Mouse (Mus musculus) ES-Bruce4 (cell line): ENCODE measurements around the gene Sart3. TPM values are rescaled to one million over a fixed set of nuclear protein-coding genes. Genes with fewer than 3 reads are reported as not detected.

Experiments
- H3K27ac ChIP-seq: 2 replicates; pipeline ENCODE4 v1.5.1; 2012; ENCODE audit warnings: low read length, inconsistent platforms; ENCODE audit not compliant: insufficient read depth
- H3K27me3 ChIP-seq: 2 replicates; pipeline ENCODE4 v1.6.1; 2012; ENCODE audit warnings: mild to moderate bottlenecking, low read length, inconsistent platforms; ENCODE audit not compliant: control insufficient read depth, poor library complexity, insufficient read depth, severe bottlenecking
- H3K36me3 ChIP-seq: 2 replicates; pipeline ENCODE4 v1.6.1; 2012; ENCODE audit warnings: inconsistent platforms, mild to moderate bottlenecking, low read length, moderate library complexity; ENCODE audit not compliant: control insufficient read depth, poor library complexity, insufficient read depth, severe bottlenecking
- H3K4me1 ChIP-seq: one replicate; pipeline ENCODE4 v1.8.1; 2011; ENCODE audit warnings: low read length; ENCODE audit not compliant: control insufficient read depth, insufficient read depth
- H3K4me3 ChIP-seq: 2 replicates; pipeline ENCODE4 v1.5.1; 2011; ENCODE audit warnings: low read depth, mild to moderate bottlenecking, low read length
- H3K9ac ChIP-seq: 2 replicates; pipeline ENCODE4 v1.6.1; 2012; ENCODE audit warnings: low read depth, mild to moderate bottlenecking, inconsistent platforms; ENCODE audit not compliant: poor library complexity, severe bottlenecking
- H3K9me3 ChIP-seq: replicated peaks from 2 replicates; pipeline ENCODE4 v1.6.1; 2012; ENCODE audit warnings: mild to moderate bottlenecking, low read length, inconsistent platforms; ENCODE audit not compliant: control insufficient read depth, poor library complexity, insufficient read depth, severe bottlenecking
- CTCF ChIP-seq: IDR thresholded peaks from one replicate; pipeline ENCODE4 v1.8.1; 2011; ENCODE audit warnings: low read depth, low read length
- EP300 ChIP-seq: IDR thresholded peaks from 2 replicates; pipeline ENCODE4 v1.6.1; 2011; ENCODE audit warnings: low read depth, low read length; ENCODE audit not compliant: insufficient read depth
- POLR2A ChIP-seq: IDR thresholded peaks from one replicate; pipeline ENCODE4 v1.8.1; 2011; ENCODE audit warnings: low read length; ENCODE audit not compliant: insufficient read depth
- polyA plus RNA-seq: library from polyadenylated mRNA; stranded (reverse); fragments of >200 nt; gene quantifications from 2 replicates; pipeline ENCODE4 v1.2.4, GENCODE M21; 2011; ENCODE audit warnings: low read depth; ENCODE audit not compliant: missing spikeins, insufficient read depth, insufficient read length

Sart3 gene
- 45.0 and 49.0 TPM in 2 replicates for polyA plus RNA-seq

- H3K4me3 ChIP-seq: peak within 1 kb of the TSS; percentile 100
- H3K27ac ChIP-seq: peak within 1 kb of the TSS; percentile 53
- H3K36me3 ChIP-seq: peaks cover 8% of the 10 kb centered on the region; the same call in 1 of the 2 replicates
- H3K9me3 ChIP-seq: no peaks in the 10 kb centered on the region
- no peaks in the 10 kb centered on the region for H3K4me1 ChIP-seq
- no peaks in the 10 kb centered on the region for H3K27me3 ChIP-seq
- peak within 1 kb of the TSS; percentile 90 for H3K9ac ChIP-seq
- TF ChIP-seq POLR2A (peak; percentile 98), CTCF (no peak), EP300 (peak; percentile 53; the same call in 1 of the 2 replicates)
These were observed at the start of gene Sart3, which contains the start of gene Iscu for GRCm38 (mm10) chr5:113772450-113772895. TSS of gene Sart3 (minus strand) at chr5:113772510. TSS of gene Iscu (plus strand) at chr5:113772748.

DNA sequence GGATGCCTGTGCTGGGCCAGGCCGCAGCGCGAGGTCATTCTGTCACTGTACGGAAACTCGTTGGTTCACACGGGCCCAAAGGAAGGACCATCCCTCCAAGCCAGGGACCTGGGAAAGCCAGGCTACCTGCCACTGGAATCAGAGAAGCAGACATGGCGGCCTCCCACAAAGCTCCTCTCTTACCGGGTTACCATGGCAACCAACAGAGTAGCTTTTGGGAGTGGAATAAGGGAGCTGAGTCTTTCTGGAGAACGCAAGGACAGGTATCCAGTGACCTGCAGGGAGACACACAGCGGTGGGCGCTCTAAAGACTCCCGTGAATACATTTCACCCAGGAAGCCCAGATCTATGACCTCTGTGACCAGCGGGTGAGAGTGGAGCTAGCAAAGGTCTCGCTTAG lies 46.3 kb upstream of the Sart3 start:
- H3K4me1 ChIP-seq: peaks cover 3% of the 10 kb centered on the region
- H3K27me3 ChIP-seq: no peaks in the 10 kb centered on the region
- no peaks in the 10 kb centered on the region for H3K9me3 ChIP-seq
- H3K4me3 ChIP-seq: peak overlapping the region; percentile 8; the same call in 1 of the 2 replicates
- H3K27ac ChIP-seq: no peak overlapping the region
- TF ChIP-seq POLR2A: no peak
- no peak for TF ChIP-seq EP300
- TF ChIP-seq CTCF: no peak
- no peak overlapping the region for H3K9ac ChIP-seq
- H3K36me3 ChIP-seq: no peaks in the 10 kb centered on the region

DNA sequence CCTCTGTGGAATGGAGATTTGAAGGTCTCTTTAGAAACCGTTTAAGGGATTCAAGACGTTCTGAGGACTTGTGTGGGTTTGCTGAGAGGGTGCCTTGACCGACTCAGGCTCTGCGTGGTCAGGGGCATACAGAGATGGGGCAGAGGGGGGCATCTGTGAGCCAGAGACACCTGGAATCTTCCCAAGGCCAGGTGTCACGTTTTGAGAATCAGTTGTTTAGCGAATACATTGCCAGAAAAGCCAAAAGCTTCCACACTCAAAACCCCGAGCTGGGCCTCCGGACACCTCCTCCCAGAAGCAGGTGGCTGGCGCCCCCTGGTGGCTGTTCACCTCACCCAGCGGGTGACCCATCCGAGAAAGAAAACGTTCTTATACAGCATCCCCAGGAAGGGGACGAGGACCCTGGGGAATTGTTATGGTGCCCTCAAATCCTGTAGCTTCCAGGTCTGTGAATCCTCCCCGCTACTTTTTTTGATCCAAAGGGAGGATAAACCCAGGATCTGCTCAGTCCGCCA lies 43.4 kb upstream of the Sart3 start:
- no peak for TF ChIP-seq POLR2A
- TF ChIP-seq CTCF: peak; percentile 84
- no peak overlapping the region for H3K9ac ChIP-seq

GRCm38 (mm10) chr5:113815041-113815389 lies 42.7 kb upstream of the Sart3 start:
- no peaks in the 10 kb centered on the region for H3K9me3 ChIP-seq
- H3K27me3 ChIP-seq: no peaks in the 10 kb centered on the region
- TF ChIP-seq POLR2A (no peak), EP300 (no peak), CTCF (no peak)
- H3K27ac ChIP-seq: no peak overlapping the region
- no peaks in the 10 kb centered on the region for H3K36me3 ChIP-seq
- H3K4me3 ChIP-seq: no peak overlapping the region
- H3K9ac ChIP-seq: no peak overlapping the region
- peaks cover 3% of the 10 kb centered on the region for H3K4me1 ChIP-seq

More for the DNA sequence above, 43.4 kb upstream of the Sart3 start:
- Histone ChIP-seq H3K4me3 (no peak overlapping the region), H3K27me3 (no peaks in the 10 kb centered on the region), H3K27ac (no peak overlapping the region), H3K36me3 (no peaks in the 10 kb centered on the region), H3K9me3 (no peaks in the 10 kb centered on the region), H3K4me1 (peaks cover 3% of the 10 kb centered on the region)

DNA sequence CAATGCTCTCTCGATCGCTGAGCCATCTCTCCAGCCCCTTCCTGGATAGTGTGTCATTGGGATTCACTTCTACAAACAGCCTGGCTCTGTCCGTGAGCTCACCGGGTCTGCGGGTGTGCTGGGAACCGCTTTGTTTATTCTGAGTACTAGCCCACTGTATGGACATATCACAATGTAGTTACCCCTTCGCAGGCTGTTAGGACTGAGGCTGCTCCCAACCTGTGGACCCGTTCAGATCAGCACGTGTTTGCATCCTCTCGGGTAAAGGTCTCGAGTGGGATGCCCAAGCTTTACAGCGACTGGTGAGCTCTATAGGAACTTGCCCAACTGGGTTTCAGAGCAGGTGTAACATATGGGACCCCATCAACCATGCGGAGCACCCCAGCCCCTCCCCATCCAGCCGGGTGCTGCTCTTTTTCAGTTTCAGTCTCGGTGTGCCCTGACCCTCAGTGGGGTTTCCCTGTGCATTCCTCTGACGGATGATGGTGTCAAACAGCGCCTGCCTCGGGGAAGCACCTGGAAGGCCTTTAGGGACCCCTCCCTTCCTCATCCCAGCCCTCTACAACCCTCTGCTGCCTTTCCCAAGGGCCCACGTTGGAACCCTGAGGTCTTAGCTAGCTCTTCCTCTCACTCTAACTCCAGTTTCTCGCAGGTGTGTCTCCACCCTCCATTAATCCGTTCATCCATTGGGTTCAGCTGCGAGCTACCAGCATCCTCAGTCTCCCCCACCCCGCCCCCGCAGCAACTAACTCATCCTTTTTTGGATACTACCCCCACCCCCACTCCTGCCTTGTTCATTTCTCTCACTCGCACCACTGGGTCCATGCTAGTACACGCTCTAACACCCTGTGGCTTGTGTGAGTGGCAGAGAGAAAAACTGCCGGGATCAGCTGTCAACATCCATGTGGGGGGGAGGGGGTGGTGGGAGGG lies 42.1 kb upstream of the Sart3 start:
- Histone ChIP-seq H3K36me3 (no peaks in the 10 kb centered on the region), H3K9ac (peak overlapping the region; percentile 26; the same call in 1 of the 2 replicates), H3K9me3 (no peaks in the 10 kb centered on the region), H3K4me1 (peaks cover 3% of the 10 kb centered on the region), H3K4me3 (peak overlapping the region; percentile 24), H3K27ac (no peak overlapping the region), H3K27me3 (no peaks in the 10 kb centered on the region)
- TF ChIP-seq CTCF (no peak), EP300 (no peak), POLR2A (no peak)

DNA sequence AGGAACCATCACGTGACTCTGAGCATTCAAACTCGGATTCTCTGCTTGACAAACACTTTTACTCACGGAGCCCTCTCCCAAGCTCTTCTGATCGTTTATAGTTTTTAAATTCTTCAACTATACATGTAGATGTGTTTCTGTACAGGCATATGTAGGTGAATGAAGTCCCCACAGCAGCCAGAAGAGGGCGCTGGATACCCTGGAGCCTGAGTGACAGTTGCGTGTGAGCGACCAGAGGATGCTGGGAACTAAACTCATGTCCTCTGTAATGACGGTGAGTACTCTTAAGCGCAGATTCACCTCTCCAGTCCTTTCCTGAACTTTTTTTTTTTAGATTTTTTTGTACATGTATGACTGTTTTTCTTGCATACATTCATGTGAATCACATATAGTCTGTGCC lies 41.3 kb upstream of the Sart3 start:
- TF ChIP-seq CTCF: peak; percentile 87
- no peak for TF ChIP-seq EP300
- no peaks in the 10 kb centered on the region for H3K36me3 ChIP-seq
- no peak overlapping the region for H3K9ac ChIP-seq
- no peak overlapping the region for H3K27ac ChIP-seq
- H3K9me3 ChIP-seq: no peaks in the 10 kb centered on the region
- H3K4me3 ChIP-seq: no peak overlapping the region
- no peaks in the 10 kb centered on the region for H3K27me3 ChIP-seq
- H3K4me1 ChIP-seq: peaks cover 3% of the 10 kb centered on the region
